22 mouse cellular contexts compared by ENCODE assay signal in genomic region chr2:166310438-166310837, GRCm38 (mm10).
A peak's percentile ranks its signal among the peaks of the same experiment; 100 is the strongest.
DNase-seq lines count a peak whose midpoint lies in the region; ATAC-seq lines count a peak whose summit lies in the region.
"Had no signal": no experiment of that assay in that cellular context is flagged by ENCODE, and none has a peak within 500 bp of the region (broad histone marks: within the 10 kb centered on the region; RNA-seq: fewer than 3 reads in every experiment).

No protein-coding gene starts in this region.

- no peaks in the 10 kb centered on the region for H3K9me3 ChIP-seq in forebrain, embryonic 13.5 days (replicated peaks)
- no peaks in the 10 kb centered on the region for H3K9me3 ChIP-seq in forebrain, embryonic 10.5 days
- no peaks in the 10 kb centered on the region for H3K9me3 ChIP-seq in forebrain, embryonic 16.5 days (ENCODE audit: control insufficient read depth, low read length)
- H3K9me3 ChIP-seq in hindbrain, embryonic 13.5 days: no peaks in the 10 kb centered on the region
- H3K9me3 ChIP-seq: hindbrain, embryonic 12.5 days; intestine, embryonic 15.5 days had no signal

- H3K36me3 ChIP-seq in forebrain, embryonic 13.5 days (ENCODE audit: poor library complexity, severe bottlenecking): no peaks in the 10 kb centered on the region
- no peaks in the 10 kb centered on the region for H3K36me3 ChIP-seq in forebrain, embryonic 10.5 days (replicated peaks)
- no peaks in the 10 kb centered on the region for H3K36me3 ChIP-seq in forebrain, embryonic 16.5 days (ENCODE audit: control insufficient read depth, insufficient read depth)
- H3K36me3 ChIP-seq in hindbrain, embryonic 13.5 days: no peaks in the 10 kb centered on the region
- H3K36me3 ChIP-seq: hindbrain, embryonic 12.5 days; intestine, embryonic 15.5 days had no signal

- H3K27me3 ChIP-seq in forebrain, embryonic 13.5 days: peaks cover 15% of the 10 kb centered on the region; the same call in 1 of the 2 replicates
- H3K27me3 ChIP-seq in forebrain, embryonic 10.5 days (ENCODE audit: poor library complexity, severe bottlenecking): peaks cover 68% of the 10 kb centered on the region
- no peaks in the 10 kb centered on the region for H3K27me3 ChIP-seq in forebrain, embryonic 16.5 days (replicated peaks; ENCODE audit: control insufficient read depth, insufficient read depth, low read length)
- peaks cover 49% of the 10 kb centered on the region for H3K27me3 ChIP-seq in hindbrain, embryonic 13.5 days
- H3K27me3 ChIP-seq: intestine, embryonic 15.5 days had no signal

- peak; percentile 59; the same call in 1 of the 2 replicates for ATAC-seq in forebrain, embryonic 13.5 days
- ATAC-seq in forebrain, embryonic 16.5 days: peak; percentile 71; the same call in 1 of the 2 replicates
- no peak for ATAC-seq in hindbrain, embryonic 13.5 days (ENCODE audit: low FRiP score)
- ATAC-seq: activated CD4-positive, CD25-positive, alpha-beta regulatory T cell, adult 4 months; hindbrain, embryonic 16.5 days; intestine, embryonic 15.5 days had no signal

- 80% methylated on average over 5 of the region's 5 CpGs for WGBS in forebrain, embryonic 13.5 days
- 93% methylated on average over 5 of the region's 5 CpGs for WGBS in forebrain, embryonic 10.5 days
- WGBS in forebrain, embryonic 16.5 days: 63% methylated on average over 5 of the region's 5 CpGs
- WGBS in hindbrain, embryonic 13.5 days: 74% methylated on average over 5 of the region's 5 CpGs

- no peak overlapping the region for H3K4me2 ChIP-seq in forebrain, embryonic 13.5 days
- H3K4me2 ChIP-seq in forebrain, embryonic 16.5 days (ENCODE audit: low read length): no peak overlapping the region
- H3K4me2 ChIP-seq in hindbrain, embryonic 13.5 days: no peak overlapping the region
- H3K4me2 ChIP-seq: heart, embryonic 11.5 days; hindbrain, embryonic 12.5 days; intestine, embryonic 15.5 days had no signal

- no peak overlapping the region for H3K9ac ChIP-seq in forebrain, embryonic 13.5 days
- H3K9ac ChIP-seq in forebrain, embryonic 16.5 days (replicated peaks; ENCODE audit: low read depth, low read length): no peak overlapping the region
- H3K9ac ChIP-seq in hindbrain, embryonic 13.5 days: no peak overlapping the region
- H3K9ac ChIP-seq: hindbrain, embryonic 12.5 days; intestine, embryonic 15.5 days had no signal

- no peak for DNase-seq in forebrain, embryonic 10.5 days (ENCODE audit: extremely low spot score, low spot score)
- DNase-seq in frontal cortex, postnatal 36 days (ENCODE audit: low spot score in 2 of 2): peak; percentile 17 to 23
- DNase-seq in frontal cortex, postnatal 10 days (ENCODE audit: low spot score in 2 of 2): no peak
- DNase-seq: adrenal gland, adult 8-10 months; adrenal gland, postnatal 25 days; cerebellum, adult 11-12 months; cerebellum, adult 8-10 months; cerebellum, postnatal 10 days; cerebellum, postnatal 36 days; gastrocnemius, adult 2 months; gastrocnemius, postnatal 14 days; heart, adult 11 months; kidney, adult 11 months; kidney, adult 8-10 months had no signal

- no peak overlapping the region for H3K27ac ChIP-seq in forebrain, embryonic 13.5 days
- H3K27ac ChIP-seq in forebrain, embryonic 10.5 days: no peak overlapping the region
- no peak overlapping the region for H3K27ac ChIP-seq in forebrain, embryonic 16.5 days (ENCODE audit: low read length)
- no peak overlapping the region for H3K27ac ChIP-seq in hindbrain, embryonic 13.5 days
- H3K27ac ChIP-seq: gastrocnemius, adult 2 months; hindbrain, embryonic 12.5 days; intestine, embryonic 15.5 days had no signal

- H3K4me1 ChIP-seq in forebrain, embryonic 13.5 days: peaks cover 23% of the 10 kb centered on the region
- H3K4me1 ChIP-seq in forebrain, embryonic 10.5 days: peaks cover 30% of the 10 kb centered on the region
- H3K4me1 ChIP-seq in forebrain, embryonic 16.5 days (replicated peaks; ENCODE audit: control insufficient read depth, insufficient read depth, low read length): 0 out of 2 replicates have a peak, but pooled peaks cover 17% of the 10 kb centered on the region
- H3K4me1 ChIP-seq in hindbrain, embryonic 13.5 days (replicated peaks): peaks cover 26% of the 10 kb centered on the region

- H3K4me3 ChIP-seq in forebrain, embryonic 13.5 days: no peak overlapping the region
- H3K4me3 ChIP-seq in forebrain, embryonic 10.5 days: no peak overlapping the region
- no peak overlapping the region for H3K4me3 ChIP-seq in forebrain, embryonic 16.5 days (replicated peaks; ENCODE audit: low read length)
- no peak overlapping the region for H3K4me3 ChIP-seq in hindbrain, embryonic 13.5 days
- H3K4me3 ChIP-seq: gastrocnemius, adult 2 months; hindbrain, embryonic 12.5 days; intestine, embryonic 15.5 days had no signal

Comparison
In these comparisons a context has a peak if more than half of its experiments do, and no peak if none do; other contexts are left out.
1. DNase-seq: peak in frontal cortex, postnatal 36 days (2 of 2); none in forebrain, embryonic 10.5 days (single experiment) and frontal cortex, postnatal 10 days (0 of 2).